Comparison of ENCODE assay signal across 8 mouse cellular contexts in genomic region chr13:37854455-37855220, GRCm38 (mm10).
DNase-seq lines count a peak whose midpoint lies in the region; ATAC-seq lines count a peak whose summit lies in the region.

No protein-coding gene starts in this region.

- no peaks in the 10 kb centered on the region for H3K27me3 ChIP-seq in heart, embryonic 16.5 days (ENCODE audit: control insufficient read depth, insufficient read depth, low read length)
- H3K27me3 ChIP-seq in lung, embryonic 16.5 days (ENCODE audit: control insufficient read depth, insufficient read depth, low read depth, low read length) = no peaks in the 10 kb centered on the region

- H3K27ac ChIP-seq in heart, embryonic 16.5 days (ENCODE audit: low read length) = peak overlapping the region; percentile 87
- peak overlapping the region; percentile 93 for H3K27ac ChIP-seq in lung, embryonic 16.5 days (ENCODE audit: low read length)

- ATAC-seq in heart, embryonic 16.5 days (replicated peaks; ENCODE audit: extremely low read depth, insufficient read depth, low FRiP score) = no peak
- 0 out of 2 replicates have a peak, but pooled peaks have one; percentile 26 for ATAC-seq in lung, embryonic 16.5 days (ENCODE audit: low read depth)

- peak overlapping the region; percentile 42 for H3K4me3 ChIP-seq in heart, embryonic 16.5 days (ENCODE audit: low read length)
- peak overlapping the region; percentile 39 for H3K4me3 ChIP-seq in lung, embryonic 16.5 days (ENCODE audit: low read length)

- H3K36me3 ChIP-seq in heart, embryonic 16.5 days (ENCODE audit: control insufficient read depth, insufficient read depth) = no peaks in the 10 kb centered on the region
- H3K36me3 ChIP-seq in lung, embryonic 16.5 days (ENCODE audit: control insufficient read depth, insufficient read depth, low read length) = 0 out of 2 replicates have a peak, but pooled peaks cover 2% of the 10 kb centered on the region

- WGBS in heart, embryonic 16.5 days = 24% methylated on average over 14 of the region's 14 CpGs
- WGBS in lung, embryonic 16.5 days = 22% methylated on average over 14 of the region's 14 CpGs

- peaks cover 47% of the 10 kb centered on the region for H3K4me1 ChIP-seq in heart, embryonic 16.5 days (ENCODE audit: control insufficient read depth, insufficient read depth, low read length)
- peaks cover 47% of the 10 kb centered on the region for H3K4me1 ChIP-seq in lung, embryonic 16.5 days (replicated peaks; ENCODE audit: control insufficient read depth, insufficient read depth, low read length)

- H3K9ac ChIP-seq in heart, embryonic 16.5 days (ENCODE audit: low read length) = peak overlapping the region; percentile 71; the same call in 1 of the 2 replicates
- H3K9ac ChIP-seq in lung, embryonic 16.5 days (ENCODE audit: low read length) = peak overlapping the region; percentile 61

- intact Hi-C loops in heart, postnatal 14 days (cut with DNase I) = no loop called here

- peak overlapping the region; percentile 72 for H3K4me2 ChIP-seq in heart, embryonic 16.5 days (ENCODE audit: low read depth, low read length)
- peak overlapping the region; percentile 61 for H3K4me2 ChIP-seq in lung, embryonic 16.5 days (ENCODE audit: low read depth, low read length)

- DNase-seq in heart, adult 8-10 months (ENCODE audit: low spot score) = peak; percentile 43
- no peak for DNase-seq in heart, postnatal 14 days
- peak; percentile 42 for DNase-seq in ZHBTc4 (ENCODE audit: low read depth, low spot score)
- DNase-seq in left cerebral cortex, adult 11 months (ENCODE audit: low spot score) = no peak
- no peak for DNase-seq in urinary bladder, postnatal 4 days (ENCODE audit: low spot score in 2 of 2)
- DNase-seq in frontal cortex, postnatal 25 days (ENCODE audit: low spot score in 2 of 2) = no peak

- no peaks in the 10 kb centered on the region for H3K9me3 ChIP-seq in heart, embryonic 16.5 days (replicated peaks; ENCODE audit: control insufficient read depth, low read length)
- no peaks in the 10 kb centered on the region for H3K9me3 ChIP-seq in lung, embryonic 16.5 days (ENCODE audit: control insufficient read depth, low read length)

Comparison
In these comparisons a context has a peak if more than half of its experiments do, and no peak if none do; other contexts are left out.
1. DNase-seq: peak in heart, adult 8-10 months (single experiment) and ZHBTc4 (single experiment); none in heart, postnatal 14 days (0 of 2), left cerebral cortex, adult 11 months (single experiment), urinary bladder, postnatal 4 days (0 of 2) and frontal cortex, postnatal 25 days (0 of 2).